Mouse (Mus musculus): Measurements from ENCODE around the gene Tmem74b.

Gene Tmem74b

GRCm38 (mm10) chr2:151701231-151702145, at the start of gene Tmem74b:
Gene Tmem74b, plus strand, starts transcription at chr2:151702008.
- no peak for DNase-seq (ENCODE audit: low read depth, low spot score)

- DNase-seq (ENCODE audit: low read depth, low spot score): no peak
Observed at GRCm38 (mm10) chr2:151652053-151652452, 49.8 kb upstream of the Tmem74b start.

GRCm38 (mm10) chr2:151668433-151668832, 33.4 kb upstream of the Tmem74b start, which contains the start of gene Rad21l:
Gene Rad21l, minus strand, starts transcription at chr2:151668533.
- DNase-seq (ENCODE audit: low read depth, low spot score): no peak

- no peak for DNase-seq (ENCODE audit: low read depth, low spot score)
Observed at GRCm38 (mm10) chr2:151670026-151670967, 31.5 kb upstream of the Tmem74b start.

- DNase-seq (ENCODE audit: low read depth, low spot score): no peak
Observed at GRCm38 (mm10) chr2:151670968-151671329, 30.9 kb upstream of the Tmem74b start.

- DNase-seq (ENCODE audit: low read depth, low spot score): no peak
Observed at GRCm38 (mm10) chr2:151676234-151676633, 25.6 kb upstream of the Tmem74b start.

- no peak for DNase-seq (ENCODE audit: low read depth, low spot score)
Observed at GRCm38 (mm10) chr2:151682357-151682756, 19.5 kb upstream of the Tmem74b start.

- no peak for DNase-seq (ENCODE audit: low read depth, low spot score)
Observed at GRCm38 (mm10) chr2:151682976-151683375, 18.8 kb upstream of the Tmem74b start.

GRCm38 (mm10) chr2:151702146-151702850, 490 bp downstream of the Tmem74b start:
- DNase-seq (ENCODE audit: low read depth, low spot score): peak; percentile 32

GRCm38 (mm10) chr2:151702851-151703190, 1.0 kb downstream of the Tmem74b start:
- no peak for DNase-seq (ENCODE audit: low read depth, low spot score)

- no peak for DNase-seq (ENCODE audit: low read depth, low spot score)
Observed at GRCm38 (mm10) chr2:151712647-151713046, 10.8 kb downstream of the Tmem74b start.

GRCm38 (mm10) chr2:151715526-151715925, 13.7 kb downstream of the Tmem74b start:
- DNase-seq (ENCODE audit: low read depth, low spot score): no peak

GRCm38 (mm10) chr2:151716318-151717055, 14.7 kb downstream of the Tmem74b start:
- no peak for DNase-seq (ENCODE audit: low read depth, low spot score)

GRCm38 (mm10) chr2:151724094-151724493, 22.3 kb downstream of the Tmem74b start:
- DNase-seq (ENCODE audit: low read depth, low spot score): no peak

- DNase-seq (ENCODE audit: low read depth, low spot score): no peak
Observed at GRCm38 (mm10) chr2:151733151-151733865, 31.5 kb downstream of the Tmem74b start.

- no peak for DNase-seq (ENCODE audit: low read depth, low spot score)
Observed at GRCm38 (mm10) chr2:151735422-151735821, 33.6 kb downstream of the Tmem74b start.

- DNase-seq (ENCODE audit: low read depth, low spot score): no peak
Observed at GRCm38 (mm10) chr2:151738460-151738859, 36.7 kb downstream of the Tmem74b start.

GRCm38 (mm10) chr2:151739081-151739480, 37.3 kb downstream of the Tmem74b start:
- no peak for DNase-seq (ENCODE audit: low read depth, low spot score)

- no peak for DNase-seq (ENCODE audit: low read depth, low spot score)
Observed at GRCm38 (mm10) chr2:151739505-151739904, 37.7 kb downstream of the Tmem74b start.

Measured in brain, embryonic 18.5 days (tissue).